Mouse (Mus musculus): Measurements from ENCODE around the gene Aspn.

- TF ChIP-seq CTCF (IDR thresholded peaks at IDR 0.05; ENCODE audit: control insufficient read depth, insufficient read depth, insufficient replicate concordance, low read depth, low read length) (no peak), POLR2A (IDR thresholded peaks at IDR 0.05; ENCODE audit: control insufficient read depth, low read depth, low read length) (no peak)
These were observed 1.4 kb downstream of the Aspn start for GRCm38 (mm10) chr13:49545646-49546045.
